Mouse (Mus musculus): ENCODE data around the gene Ifrd2.

The Ifrd2 gene

GRCm38 (mm10) chr9:107586974-107587832, at the start of gene Ifrd2:
Gene Ifrd2, plus strand, starts transcription at chr9:107587642.
- peak; percentile 93 to 98 for DNase-seq (ENCODE audit: low spot score in 2 of 2)

- DNase-seq (ENCODE audit: low spot score in 2 of 2): no peak
Observed at GRCm38 (mm10) chr9:107538231-107538630, 49.2 kb upstream of the Ifrd2 start.

- DNase-seq (ENCODE audit: low spot score in 2 of 2): no peak
Observed at GRCm38 (mm10) chr9:107538711-107539110, 48.7 kb upstream of the Ifrd2 start.

- no peak for DNase-seq (ENCODE audit: low spot score in 2 of 2)
Observed at GRCm38 (mm10) chr9:107539940-107540339, 47.5 kb upstream of the Ifrd2 start.

GRCm38 (mm10) chr9:107540420-107540819, 47.0 kb upstream of the Ifrd2 start:
- DNase-seq (ENCODE audit: low spot score in 2 of 2): no peak

GRCm38 (mm10) chr9:107541005-107541404, 46.4 kb upstream of the Ifrd2 start:
- DNase-seq (ENCODE audit: low spot score in 2 of 2): no peak

- DNase-seq (ENCODE audit: low spot score in 2 of 2): peak; percentile 90 to 93
Observed at GRCm38 (mm10) chr9:107541474-107542351, 45.7 kb upstream of the Ifrd2 start, which contains the start of the genes Cyb561d2 and Nprl2. Gene Cyb561d2, minus strand, starts transcription at chr9:107542193. Gene Nprl2, plus strand, starts transcription at chr9:107542226.

- DNase-seq (ENCODE audit: low spot score in 2 of 2): no peak
Observed at GRCm38 (mm10) chr9:107542352-107542686, 45.1 kb upstream of the Ifrd2 start.

GRCm38 (mm10) chr9:107542721-107543120, 44.7 kb upstream of the Ifrd2 start:
- DNase-seq (ENCODE audit: low spot score in 2 of 2): no peak

GRCm38 (mm10) chr9:107543299-107543698, 44.1 kb upstream of the Ifrd2 start:
- DNase-seq (ENCODE audit: low spot score in 2 of 2): no peak

GRCm38 (mm10) chr9:107544196-107544700, 43.2 kb upstream of the Ifrd2 start:
- no peak for DNase-seq (ENCODE audit: low spot score in 2 of 2)

GRCm38 (mm10) chr9:107544729-107545128, 42.7 kb upstream of the Ifrd2 start:
- no peak for DNase-seq (ENCODE audit: low spot score in 2 of 2)

GRCm38 (mm10) chr9:107545199-107545598, 42.2 kb upstream of the Ifrd2 start:
- no peak for DNase-seq (ENCODE audit: low spot score in 2 of 2)

- DNase-seq (ENCODE audit: low spot score in 2 of 2): peak in 1 of 2 experiments; percentile 70
Observed at GRCm38 (mm10) chr9:107545602-107546001, 41.8 kb upstream of the Ifrd2 start.

- DNase-seq (ENCODE audit: low spot score in 2 of 2): peak; percentile 81 to 85
Observed at GRCm38 (mm10) chr9:107547026-107547425, 40.4 kb upstream of the Ifrd2 start, which contains the start of gene Zmynd10. Gene Zmynd10, plus strand, starts transcription at chr9:107547298.

- DNase-seq (ENCODE audit: low spot score in 2 of 2): no peak
Observed at GRCm38 (mm10) chr9:107547957-107548356, 39.5 kb upstream of the Ifrd2 start.

- DNase-seq (ENCODE audit: low spot score in 2 of 2): no peak
Observed at GRCm38 (mm10) chr9:107548820-107549219, 38.6 kb upstream of the Ifrd2 start.

GRCm38 (mm10) chr9:107549297-107550074, 38.0 kb upstream of the Ifrd2 start:
- no peak for DNase-seq (ENCODE audit: low spot score in 2 of 2)

GRCm38 (mm10) chr9:107550491-107551116, 36.8 kb upstream of the Ifrd2 start:
- no peak for DNase-seq (ENCODE audit: low spot score in 2 of 2)

- DNase-seq (ENCODE audit: low spot score in 2 of 2): no peak
Observed at GRCm38 (mm10) chr9:107551117-107551889, 36.1 kb upstream of the Ifrd2 start, which contains the start of gene Rassf1. Gene Rassf1, plus strand, starts transcription at chr9:107551555.
